Mouse (Mus musculus): ENCODE data around the gene Igflr1. TPM values are rescaled to one million over a fixed set of nuclear protein-coding genes. Genes with fewer than 3 reads are reported as not detected.

Gene Igflr1
- polyA plus RNA-seq, 1 experiment from 2014 or later, result 2.8 TPM

- H3K36me3 ChIP-seq (ENCODE audit: control insufficient read depth, insufficient read depth, low read length), result peaks cover 61% of the 10 kb centered on the region
- H3K27me3 ChIP-seq (ENCODE audit: control insufficient read depth, insufficient read depth, low read length), result no peaks in the 10 kb centered on the region
- peak overlapping the region; percentile 16; the same call in 1 of the 2 replicates for H3K4me2 ChIP-seq (ENCODE audit: low read depth, low read length)
- no peaks in the 10 kb centered on the region for H3K9me3 ChIP-seq (ENCODE audit: control insufficient read depth, low read length)
- peaks cover 34% of the 10 kb centered on the region for H3K4me1 ChIP-seq (ENCODE audit: control insufficient read depth, insufficient read depth, low read length)
- H3K27ac ChIP-seq (ENCODE audit: low read depth, low read length), result no peak overlapping the region
- peak overlapping the region; percentile 16; the same call in 1 of the 2 replicates for H3K9ac ChIP-seq (replicated peaks; ENCODE audit: low read depth, low read length)
- no peak for ATAC-seq (ENCODE audit: low read depth)
- WGBS, result 88% methylated on average over 9 of the region's 9 CpGs
- no peak overlapping the region for H3K4me3 ChIP-seq (ENCODE audit: low read depth, low read length)
Observed at GRCm38 (mm10) chr7:30531291-30531815, 33.9 kb upstream of the Igflr1 start.

GRCm38 (mm10) chr7:30532931-30533330 lies 32.3 kb upstream of the Igflr1 start:
- no peaks in the 10 kb centered on the region for H3K9me3 ChIP-seq (ENCODE audit: control insufficient read depth, low read length)
- H3K4me1 ChIP-seq (ENCODE audit: control insufficient read depth, insufficient read depth, low read length), result peaks cover 34% of the 10 kb centered on the region
- H3K36me3 ChIP-seq (ENCODE audit: control insufficient read depth, insufficient read depth, low read length), result peaks cover 46% of the 10 kb centered on the region
- peak overlapping the region; percentile 86 for H3K4me2 ChIP-seq (ENCODE audit: low read depth, low read length)
- peak overlapping the region; percentile 92 for H3K4me3 ChIP-seq (ENCODE audit: low read depth, low read length)
- no peaks in the 10 kb centered on the region for H3K27me3 ChIP-seq (ENCODE audit: control insufficient read depth, insufficient read depth, low read length)
- 9% methylated on average over 8 of the region's 8 CpGs for WGBS
- H3K27ac ChIP-seq (ENCODE audit: low read depth, low read length), result no peak overlapping the region
- no peak for ATAC-seq (ENCODE audit: low read depth)
- H3K9ac ChIP-seq (replicated peaks; ENCODE audit: low read depth, low read length), result peak overlapping the region; percentile 2; the same call in 1 of the 2 replicates

GRCm38 (mm10) chr7:30533941-30534632 lies 31.1 kb upstream of the Igflr1 start:
- ATAC-seq (ENCODE audit: low read depth), result peak; percentile 55
- peaks cover 35% of the 10 kb centered on the region for H3K36me3 ChIP-seq (ENCODE audit: control insufficient read depth, insufficient read depth, low read length)
- H3K27ac ChIP-seq (ENCODE audit: low read depth, low read length), result peak overlapping the region; percentile 90
- H3K4me2 ChIP-seq (ENCODE audit: low read depth, low read length), result peak overlapping the region; percentile 86
- H3K4me3 ChIP-seq (ENCODE audit: low read depth, low read length), result peak overlapping the region; percentile 92
- 3% methylated on average over 23 of the region's 26 CpGs for WGBS
- peaks cover 34% of the 10 kb centered on the region for H3K4me1 ChIP-seq (ENCODE audit: control insufficient read depth, insufficient read depth, low read length)
- H3K9ac ChIP-seq (replicated peaks; ENCODE audit: low read depth, low read length), result peak overlapping the region; percentile 95
- H3K27me3 ChIP-seq (ENCODE audit: control insufficient read depth, insufficient read depth, low read length), result no peaks in the 10 kb centered on the region
- no peaks in the 10 kb centered on the region for H3K9me3 ChIP-seq (ENCODE audit: control insufficient read depth, low read length)

- 1% methylated on average over 65 of the region's 84 CpGs for WGBS
- Histone ChIP-seq H3K27ac (ENCODE audit: low read depth, low read length) (peak within 1 kb of the TSS; percentile 90), H3K9me3 (ENCODE audit: control insufficient read depth, low read length) (no peaks in the 10 kb centered on the region)
Observed at GRCm38 (mm10) chr7:30534633-30535577, 30.3 kb upstream of the Igflr1 start, which contains the start of gene Arhgap33. Gene Arhgap33 (minus strand): TSS chr7:30535060.

GRCm38 (mm10) chr7:30540572-30540971 lies 24.7 kb upstream of the Igflr1 start:
- Histone ChIP-seq H3K4me1 (ENCODE audit: control insufficient read depth, insufficient read depth, low read length) (peaks cover 4% of the 10 kb centered on the region), H3K27ac (ENCODE audit: low read depth, low read length) (no peak overlapping the region), H3K36me3 (ENCODE audit: control insufficient read depth, insufficient read depth, low read length) (peaks cover 12% of the 10 kb centered on the region; the same call in 1 of the 2 replicates), H3K9ac (replicated peaks; ENCODE audit: low read depth, low read length) (no peak overlapping the region), H3K9me3 (ENCODE audit: control insufficient read depth, low read length) (no peaks in the 10 kb centered on the region), H3K27me3 (ENCODE audit: control insufficient read depth, insufficient read depth, low read length) (no peaks in the 10 kb centered on the region), H3K4me2 (ENCODE audit: low read depth, low read length) (no peak overlapping the region), H3K4me3 (ENCODE audit: low read depth, low read length) (no peak overlapping the region)
- no peak for ATAC-seq (ENCODE audit: low read depth)
- WGBS, result 87% methylated on average over 7 of the region's 7 CpGs

More at GRCm38 (mm10) chr7:30534633-30535577, 30.3 kb upstream of the Igflr1 start, which contains the start of gene Arhgap33:
- H3K27me3 ChIP-seq (ENCODE audit: control insufficient read depth, insufficient read depth, low read length), result no peaks in the 10 kb centered on the region
- peak within 1 kb of the TSS; percentile 95 for H3K9ac ChIP-seq (replicated peaks; ENCODE audit: low read depth, low read length)
- peak within 1 kb of the TSS; percentile 86 for H3K4me2 ChIP-seq (ENCODE audit: low read depth, low read length)
- H3K36me3 ChIP-seq (ENCODE audit: control insufficient read depth, insufficient read depth, low read length), result peaks cover 26% of the 10 kb centered on the region
- peaks cover 34% of the 10 kb centered on the region for H3K4me1 ChIP-seq (ENCODE audit: control insufficient read depth, insufficient read depth, low read length)
- H3K4me3 ChIP-seq (ENCODE audit: low read depth, low read length), result peak within 1 kb of the TSS; percentile 92
- ATAC-seq (ENCODE audit: low read depth), result peak; percentile 91

GRCm38 (mm10) chr7:30544327-30544726 lies 20.9 kb upstream of the Igflr1 start:
- Histone ChIP-seq H3K9me3 (ENCODE audit: control insufficient read depth, low read length) (no peaks in the 10 kb centered on the region), H3K9ac (replicated peaks; ENCODE audit: low read depth, low read length) (no peak overlapping the region), H3K4me3 (ENCODE audit: low read depth, low read length) (no peak overlapping the region), H3K4me2 (ENCODE audit: low read depth, low read length) (no peak overlapping the region), H3K36me3 (ENCODE audit: control insufficient read depth, insufficient read depth, low read length) (peaks cover 17% of the 10 kb centered on the region), H3K27ac (ENCODE audit: low read depth, low read length) (no peak overlapping the region), H3K4me1 (ENCODE audit: control insufficient read depth, insufficient read depth, low read length) (no peaks in the 10 kb centered on the region), H3K27me3 (ENCODE audit: control insufficient read depth, insufficient read depth, low read length) (no peaks in the 10 kb centered on the region)
- no peak for ATAC-seq (ENCODE audit: low read depth)
- 92% methylated on average over 2 of the region's 2 CpGs for WGBS

GRCm38 (mm10) chr7:30549880-30550279 lies 15.3 kb upstream of the Igflr1 start:
- Histone ChIP-seq H3K9ac (replicated peaks; ENCODE audit: low read depth, low read length) (no peak overlapping the region), H3K4me2 (ENCODE audit: low read depth, low read length) (no peak overlapping the region), H3K9me3 (ENCODE audit: control insufficient read depth, low read length) (no peaks in the 10 kb centered on the region), H3K27ac (ENCODE audit: low read depth, low read length) (no peak overlapping the region), H3K36me3 (ENCODE audit: control insufficient read depth, insufficient read depth, low read length) (peaks cover 13% of the 10 kb centered on the region; the same call in 1 of the 2 replicates), H3K4me3 (ENCODE audit: low read depth, low read length) (no peak overlapping the region), H3K4me1 (ENCODE audit: control insufficient read depth, insufficient read depth, low read length) (peaks cover 13% of the 10 kb centered on the region), H3K27me3 (ENCODE audit: control insufficient read depth, insufficient read depth, low read length) (no peaks in the 10 kb centered on the region)
- ATAC-seq (ENCODE audit: low read depth), result no peak
- WGBS, result 88% methylated on average over 2 of the region's 2 CpGs

GRCm38 (mm10) chr7:30550603-30551002 lies 14.6 kb upstream of the Igflr1 start:
- no peak overlapping the region for H3K4me3 ChIP-seq (ENCODE audit: low read depth, low read length)
- H3K36me3 ChIP-seq (ENCODE audit: control insufficient read depth, insufficient read depth, low read length), result peaks cover 20% of the 10 kb centered on the region; the same call in 1 of the 2 replicates
- no peaks in the 10 kb centered on the region for H3K9me3 ChIP-seq (ENCODE audit: control insufficient read depth, low read length)
- no peak overlapping the region for H3K9ac ChIP-seq (replicated peaks; ENCODE audit: low read depth, low read length)
- no peak overlapping the region for H3K27ac ChIP-seq (ENCODE audit: low read depth, low read length)
- 100% methylated on average over 1 of the region's 1 CpGs for WGBS
- no peak overlapping the region for H3K4me2 ChIP-seq (ENCODE audit: low read depth, low read length)
- H3K4me1 ChIP-seq (ENCODE audit: control insufficient read depth, insufficient read depth, low read length), result peaks cover 13% of the 10 kb centered on the region
- ATAC-seq (ENCODE audit: low read depth), result no peak
- no peaks in the 10 kb centered on the region for H3K27me3 ChIP-seq (ENCODE audit: control insufficient read depth, insufficient read depth, low read length)
